Mouse (Mus musculus): ENCODE measurements around the gene Prim2.

- TF ChIP-seq CTCF (IDR thresholded peaks at IDR 0.05; ENCODE audit: extremely low read depth, insufficient read length, insufficient replicate concordance, low read depth, low read length), result no peak
- TF ChIP-seq POLR2A (IDR thresholded peaks at IDR 0.05; ENCODE audit: low read depth, low read length), result no peak
Measured at GRCm38 (mm10) chr1:33483746-33484145, 185.8 kb downstream of the Prim2 start.

All from small intestine, adult 2 months (tissue).